Mouse (Mus musculus) bone marrow macrophage, adult 2 months (primary cell): ENCODE results near the gene Arhgef18. TPM values are rescaled to one million over a fixed set of nuclear protein-coding genes. Genes with fewer than 3 reads are reported as not detected.

Source experiments
- H3K27ac ChIP-seq: 2 replicates; pipeline ENCODE4 v1.5.1; 2012; ENCODE audit warnings: low read depth, low read length; ENCODE audit not compliant: insufficient read depth
- H3K4me1 ChIP-seq: 2 replicates; pipeline ENCODE4 v1.6.1; 2012; ENCODE audit warnings: low read length; ENCODE audit not compliant: control insufficient read depth, insufficient read depth
- H3K4me3 ChIP-seq: 2 replicates; pipeline ENCODE4 v1.5.1; 2012; ENCODE audit warnings: mild to moderate bottlenecking, low read length, moderate library complexity; ENCODE audit not compliant: insufficient read depth
- CTCF ChIP-seq: IDR thresholded peaks from 2 replicates; pipeline ENCODE4 v1.5.1; 2012; ENCODE audit warnings: low read depth, mild to moderate bottlenecking, low read length, moderate library complexity
- POLR2A ChIP-seq: IDR thresholded peaks from 2 replicates; pipeline ENCODE4 v1.6.1; 2012; ENCODE audit warnings: mild to moderate bottlenecking, low read depth, low read length, borderline replicate concordance
- polyA plus RNA-seq: library from polyadenylated mRNA; stranded (reverse); fragments of >200 nt; gene quantifications from 2 replicates; pipeline ENCODE4 v1.2.4, GENCODE M21; 2012; ENCODE audit not compliant: missing spikeins, insufficient read depth, insufficient read length

The Arhgef18 gene
- polyA plus RNA-seq, 1 experiment: 2.3 TPM

DNA sequence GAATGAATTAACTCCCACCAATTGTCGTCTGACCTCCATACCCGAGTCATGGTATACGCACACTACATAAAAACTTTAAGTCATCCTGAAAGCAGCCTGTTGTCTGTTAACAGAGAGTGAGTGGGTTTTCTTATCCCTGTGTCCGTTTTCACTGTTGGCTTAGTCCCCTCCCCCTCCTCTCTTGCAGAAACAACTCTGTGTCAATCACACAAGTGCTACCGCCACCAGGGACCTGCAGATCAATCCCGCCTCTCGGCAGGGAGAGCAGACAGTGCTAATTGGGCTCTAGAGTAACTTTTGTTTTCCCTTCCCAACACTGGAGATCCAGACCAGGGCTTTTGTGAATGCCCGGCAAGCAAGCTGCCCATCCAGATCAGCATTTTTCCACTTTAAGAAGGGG lies 24.6 kb downstream of the Arhgef18 start:
- H3K4me1 ChIP-seq: no peaks in the 10 kb centered on the region
- H3K4me3 ChIP-seq: no peak overlapping the region
- no peak overlapping the region for H3K27ac ChIP-seq
- no peak for TF ChIP-seq CTCF

DNA sequence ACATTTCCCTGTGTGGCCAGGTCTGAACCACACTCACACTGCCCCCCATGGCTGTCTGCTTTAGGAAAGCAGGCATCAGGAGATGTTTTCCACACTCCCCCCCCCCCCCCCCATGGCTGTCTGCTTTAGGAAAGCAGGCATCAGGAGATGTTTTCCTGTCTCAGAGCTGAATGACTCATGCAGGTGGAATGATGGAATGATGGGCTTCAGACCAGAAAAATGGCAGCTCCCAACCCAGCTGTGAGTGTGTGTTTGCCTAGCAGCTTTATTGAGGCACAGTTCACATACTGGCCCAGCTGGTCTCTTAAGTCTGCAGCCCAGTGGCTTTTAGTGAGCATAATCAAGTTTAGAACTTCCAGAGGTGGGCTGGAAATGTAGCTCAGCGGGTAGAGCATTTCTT lies 25.3 kb downstream of the Arhgef18 start:
- TF ChIP-seq POLR2A: no peak
- no peak for TF ChIP-seq CTCF
- Histone ChIP-seq H3K4me1 (no peaks in the 10 kb centered on the region), H3K27ac (no peak overlapping the region), H3K4me3 (no peak overlapping the region)

DNA sequence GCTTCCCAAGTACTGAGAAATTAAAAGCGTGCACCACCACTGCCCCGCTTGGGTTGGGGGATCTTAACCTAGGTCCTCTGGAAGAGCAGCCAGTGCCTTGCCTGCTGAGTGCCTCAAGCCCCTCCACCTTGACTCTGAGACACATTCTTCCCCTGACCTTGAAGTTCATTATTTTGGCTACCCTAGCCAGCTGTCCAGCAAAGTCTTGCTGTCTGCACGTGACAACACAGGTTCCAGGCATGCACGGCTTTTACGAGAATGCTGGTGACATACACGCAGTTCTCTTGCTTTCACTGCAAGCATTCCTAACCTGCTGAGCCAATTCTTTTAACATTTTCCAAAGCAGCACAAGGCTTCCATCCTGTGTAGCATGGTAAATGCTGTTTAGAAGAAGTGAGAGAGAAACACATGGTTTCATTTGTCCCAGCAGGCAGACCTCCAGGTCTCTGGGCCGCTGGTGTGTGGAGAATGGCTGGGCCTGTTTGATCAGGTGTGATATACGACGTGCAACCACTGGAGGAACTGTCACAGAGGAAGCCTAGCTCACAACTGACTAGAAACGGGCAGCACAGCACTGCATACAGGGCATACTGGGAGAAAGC lies 27.4 kb downstream of the Arhgef18 start:
- Histone ChIP-seq H3K27ac (no peak overlapping the region), H3K4me3 (no peak overlapping the region), H3K4me1 (no peaks in the 10 kb centered on the region)
- TF ChIP-seq CTCF (no peak), POLR2A (no peak)

DNA sequence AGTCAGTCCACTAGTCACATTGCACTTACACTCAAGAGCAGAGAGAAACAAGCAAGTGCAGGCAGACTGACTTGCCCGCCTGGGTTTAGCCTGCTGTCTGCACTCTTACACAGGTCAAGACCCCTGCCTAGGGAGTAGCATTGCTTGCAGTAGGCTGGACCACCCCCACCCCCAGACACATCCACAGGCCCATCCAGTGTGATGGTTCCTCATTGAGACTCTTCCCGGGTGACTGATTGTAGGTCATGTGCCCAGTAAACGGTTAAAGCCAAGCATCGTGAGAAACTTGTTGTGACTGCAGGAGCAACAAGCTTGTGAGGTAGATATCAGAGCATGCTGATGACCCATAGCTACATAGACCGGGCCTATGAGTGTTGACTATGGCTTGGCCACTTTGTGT lies 28.7 kb downstream of the Arhgef18 start:
- TF ChIP-seq CTCF: no peak
- TF ChIP-seq POLR2A: no peak
- H3K4me3 ChIP-seq: no peak overlapping the region
- no peaks in the 10 kb centered on the region for H3K4me1 ChIP-seq
- H3K27ac ChIP-seq: no peak overlapping the region

DNA sequence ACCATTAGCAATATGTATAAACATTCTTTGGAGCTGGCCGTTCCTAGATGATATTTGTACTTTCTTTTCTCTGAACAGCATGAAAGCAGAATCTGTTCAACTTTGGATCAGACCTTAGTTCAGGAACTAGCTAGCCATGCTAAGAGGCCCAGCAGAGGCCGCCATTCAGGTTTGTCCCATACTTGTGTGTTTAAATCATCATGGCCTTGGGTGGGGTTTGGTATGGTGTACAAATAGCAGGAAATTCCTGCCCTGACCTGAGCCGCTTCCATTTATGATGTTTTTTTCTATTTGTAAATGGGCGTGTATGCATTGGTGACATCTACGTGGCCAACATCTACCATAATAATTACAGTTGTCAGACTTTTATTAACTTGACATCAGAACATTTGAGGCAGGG lies 32.4 kb downstream of the Arhgef18 start:
- Histone ChIP-seq H3K4me3 (no peak overlapping the region), H3K4me1 (no peaks in the 10 kb centered on the region), H3K27ac (no peak overlapping the region)
- no peak for TF ChIP-seq CTCF
- TF ChIP-seq POLR2A: no peak

DNA sequence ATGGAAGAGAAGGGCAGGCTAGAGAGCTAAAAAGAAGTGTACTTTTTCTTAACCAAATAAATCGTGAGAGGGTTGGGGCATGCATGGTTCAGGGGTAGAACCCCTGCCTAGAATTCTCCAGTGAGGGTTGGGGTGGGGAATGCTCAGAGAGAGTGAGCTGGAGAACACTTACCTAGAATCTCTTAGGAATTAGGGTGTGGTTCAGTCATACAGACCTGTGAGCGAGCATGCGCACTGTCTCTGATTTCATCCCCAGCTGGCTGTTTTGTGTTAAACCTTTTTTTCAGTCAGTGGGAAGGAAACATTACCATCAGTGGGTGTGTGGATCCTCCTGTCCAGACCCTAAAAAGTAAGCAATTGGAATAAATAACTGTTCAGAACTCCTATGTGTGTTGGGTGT lies 33.4 kb downstream of the Arhgef18 start:
- no peak overlapping the region for H3K27ac ChIP-seq
- TF ChIP-seq CTCF: no peak
- TF ChIP-seq POLR2A: no peak
- H3K4me1 ChIP-seq: no peaks in the 10 kb centered on the region
- H3K4me3 ChIP-seq: no peak overlapping the region

DNA sequence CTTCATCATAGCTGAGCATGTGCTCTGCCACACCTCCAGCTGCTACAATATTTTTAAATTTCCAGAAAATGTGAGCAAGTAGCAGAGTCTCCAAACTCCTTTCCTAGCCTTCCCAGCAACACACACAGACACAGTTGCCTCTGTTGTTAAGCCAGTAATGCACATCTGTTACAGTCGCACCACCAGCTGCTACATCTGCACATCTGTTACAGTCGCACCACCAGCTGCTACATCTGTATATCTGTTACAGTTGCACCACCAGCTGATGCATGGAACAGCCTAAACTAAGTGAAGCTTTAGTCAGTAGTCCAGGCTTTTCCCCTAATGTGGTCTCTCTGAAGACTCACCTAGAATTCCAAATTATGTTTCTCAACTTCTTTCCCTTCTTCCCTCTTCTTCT lies 35.6 kb downstream of the Arhgef18 start:
- no peaks in the 10 kb centered on the region for H3K4me1 ChIP-seq
- no peak overlapping the region for H3K27ac ChIP-seq
- TF ChIP-seq CTCF (no peak), POLR2A (no peak)
- no peak overlapping the region for H3K4me3 ChIP-seq

DNA sequence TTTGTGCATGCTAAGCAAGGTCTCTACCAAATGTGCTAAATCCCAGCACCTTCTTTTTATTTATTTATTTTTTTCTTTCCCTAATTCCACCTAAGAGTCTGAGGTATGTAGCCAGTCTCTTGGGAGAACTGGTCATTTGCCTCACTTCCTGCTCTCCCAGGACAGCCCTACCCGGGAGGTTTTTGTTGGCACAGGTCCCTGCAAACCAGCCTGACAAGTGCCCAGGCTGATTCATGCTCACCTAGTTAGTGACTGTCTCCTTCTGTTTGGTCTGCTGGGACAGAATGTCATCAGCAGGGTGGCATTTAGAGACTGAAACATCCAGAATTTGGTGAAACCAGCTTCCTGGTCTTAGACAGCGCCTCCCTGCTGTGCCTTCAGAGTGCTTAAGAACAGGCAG lies 37.2 kb downstream of the Arhgef18 start:
- Histone ChIP-seq H3K4me3 (no peak overlapping the region), H3K27ac (no peak overlapping the region), H3K4me1 (no peaks in the 10 kb centered on the region)
- TF ChIP-seq CTCF: no peak
- TF ChIP-seq POLR2A: no peak

DNA sequence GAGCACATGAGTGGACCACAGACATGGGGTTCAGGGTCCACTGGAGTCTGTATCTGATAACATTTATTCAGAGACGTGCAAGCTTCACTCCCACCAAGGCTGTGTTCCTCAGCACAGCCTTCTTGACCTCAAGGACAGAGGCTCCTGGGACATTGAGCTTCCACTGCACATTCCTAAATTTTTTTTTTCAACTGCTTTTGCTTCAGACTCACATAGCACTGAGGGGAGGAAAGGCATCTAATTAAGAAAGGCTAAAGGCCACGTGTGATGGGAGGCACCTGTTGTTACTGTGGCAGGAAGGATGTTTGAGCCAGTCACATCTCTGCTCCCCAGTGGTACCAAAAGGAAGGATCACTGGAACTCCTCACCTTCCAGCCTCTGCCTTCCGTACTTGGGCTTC lies 38.3 kb downstream of the Arhgef18 start:
- no peak overlapping the region for H3K27ac ChIP-seq
- no peaks in the 10 kb centered on the region for H3K4me1 ChIP-seq
- no peak overlapping the region for H3K4me3 ChIP-seq
- TF ChIP-seq CTCF (no peak), POLR2A (no peak)

DNA sequence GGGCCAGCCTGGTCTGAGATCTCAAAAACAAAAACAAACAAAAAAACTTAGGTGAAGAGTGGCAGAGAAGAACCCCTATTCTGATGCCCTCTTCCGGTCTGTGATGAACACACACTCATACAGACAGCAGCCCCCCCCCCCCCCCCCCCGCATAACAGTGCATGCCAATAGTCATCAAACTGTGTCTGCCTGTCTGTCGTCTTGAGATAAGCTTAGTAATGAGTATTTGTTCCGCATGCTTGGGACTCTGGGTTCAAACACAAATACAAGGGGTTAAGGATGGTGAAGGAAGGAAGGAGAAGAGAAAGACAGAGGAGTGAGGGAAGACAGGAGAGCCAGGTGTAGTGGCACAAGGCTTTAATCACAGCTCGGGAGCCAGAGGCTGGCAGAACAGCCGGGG lies 43.7 kb downstream of the Arhgef18 start:
- Histone ChIP-seq H3K27ac (no peak overlapping the region), H3K4me3 (no peak overlapping the region), H3K4me1 (peaks cover 4% of the 10 kb centered on the region)
- no peak for TF ChIP-seq CTCF
- no peak for TF ChIP-seq POLR2A

DNA sequence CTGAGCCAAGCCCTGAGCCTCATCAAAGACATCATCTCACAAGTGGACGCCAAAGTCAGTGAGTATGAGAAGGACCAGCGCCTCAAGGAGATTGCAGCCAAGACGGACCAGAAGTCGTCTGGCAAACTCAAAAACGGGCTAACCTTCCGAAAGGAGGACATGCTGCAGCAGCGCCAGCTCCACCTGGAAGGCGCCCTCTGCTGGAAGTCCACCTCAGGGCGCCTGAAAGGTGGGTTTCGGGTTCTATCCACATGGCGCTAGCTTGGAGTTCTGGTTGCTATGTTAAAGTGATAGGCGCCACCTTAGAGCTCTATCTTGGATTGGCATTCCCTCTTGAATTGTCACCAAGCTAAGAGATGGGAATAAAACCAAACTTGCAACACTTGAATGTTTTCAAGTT lies 46.7 kb downstream of the Arhgef18 start:
- H3K27ac ChIP-seq: no peak overlapping the region
- no peak overlapping the region for H3K4me3 ChIP-seq
- no peak for TF ChIP-seq POLR2A
- TF ChIP-seq CTCF: no peak
- peaks cover 5% of the 10 kb centered on the region for H3K4me1 ChIP-seq
